Mouse (Mus musculus) erythroblast, embryonic 14.5 days (primary cell): ENCODE results near the gene Elmsan1.

ENCODE experiments used
- GATA1 ChIP-seq: IDR thresholded peaks from 2 replicates; pipeline ENCODE4 v1.6.1; 2012; ENCODE audit warnings: low read length, inconsistent platforms, mixed read lengths
- TAL1 ChIP-seq: IDR thresholded peaks from 3 replicates; pipeline ENCODE4 v1.6.1; 2012; ENCODE audit warnings: low read length, inconsistent platforms, mixed read lengths

- TF ChIP-seq GATA1 (peak; percentile 85), TAL1 (peak; percentile 76)
Observed at GRCm38 (mm10) chr12:84150976-84151375, 67.7 kb downstream of the Elmsan1 start.
